Mouse (Mus musculus) right cerebral cortex, adult 2 months (tissue): ENCODE measurements at regions not wholly inside any gene's neighbourhood (a gene's known extent, or its start where the extent isn't known, plus 50 kb on each side); places are given as distances from the start of the nearest gene placed in this dataset.
A peak's percentile ranks its signal among the peaks of the same experiment; 100 is the strongest.

Experiments used
- DNase-seq, 2 experiments: peaks; one replicate each; pipeline ENCODE4 v3.0.0; 2021 to 2022; ENCODE audit warnings: low spot score in 2 of 2

GRCm38 (mm10) chr14:39869218-39869617, 396.3 kb upstream of the Nrg3 start:
- no peak for DNase-seq

- DNase-seq, result no peak
Observed at GRCm38 (mm10) chr14:39867163-39867562, 394.3 kb upstream of the Nrg3 start.

GRCm38 (mm10) chr14:39860141-39860540, 387.3 kb upstream of the Nrg3 start:
- no peak for DNase-seq

- no peak for DNase-seq
Observed at GRCm38 (mm10) chr14:39859294-39859693, 386.4 kb upstream of the Nrg3 start.

GRCm38 (mm10) chr14:39853001-39853400, 380.1 kb upstream of the Nrg3 start:
- DNase-seq, result peak in 1 of 2 experiments; percentile 2

GRCm38 (mm10) chr14:39852526-39852925, 379.6 kb upstream of the Nrg3 start:
- no peak for DNase-seq
